Mouse (Mus musculus) MN1 (cell line): Measurements from ENCODE around the gene Dcn.

Experiments used
- DNase-seq: peaks from one replicate; pipeline ENCODE4 v3.0.0-alpha.2; 2016; ENCODE audit warnings: low spot score

Dcn gene

DNA sequence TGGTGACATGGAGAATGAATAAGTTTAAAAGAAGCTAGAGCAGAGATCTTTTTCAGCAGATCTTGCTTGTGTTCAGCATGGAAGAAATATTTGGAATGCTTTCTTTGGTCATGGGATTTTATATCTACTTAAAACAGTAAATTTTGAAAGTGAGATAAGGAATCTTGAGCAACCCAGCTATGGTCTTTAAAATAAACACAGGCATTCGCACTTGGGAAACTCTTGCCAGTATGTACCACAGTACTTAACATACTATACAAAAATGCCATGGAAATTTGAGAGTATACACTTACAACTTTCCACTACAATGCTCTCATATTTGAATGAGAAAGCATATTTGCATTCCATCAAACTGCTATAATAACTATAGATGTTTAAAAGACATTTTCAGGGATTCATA, 68.3 kb downstream of the Dcn start:
- DNase-seq = no peak

DNA sequence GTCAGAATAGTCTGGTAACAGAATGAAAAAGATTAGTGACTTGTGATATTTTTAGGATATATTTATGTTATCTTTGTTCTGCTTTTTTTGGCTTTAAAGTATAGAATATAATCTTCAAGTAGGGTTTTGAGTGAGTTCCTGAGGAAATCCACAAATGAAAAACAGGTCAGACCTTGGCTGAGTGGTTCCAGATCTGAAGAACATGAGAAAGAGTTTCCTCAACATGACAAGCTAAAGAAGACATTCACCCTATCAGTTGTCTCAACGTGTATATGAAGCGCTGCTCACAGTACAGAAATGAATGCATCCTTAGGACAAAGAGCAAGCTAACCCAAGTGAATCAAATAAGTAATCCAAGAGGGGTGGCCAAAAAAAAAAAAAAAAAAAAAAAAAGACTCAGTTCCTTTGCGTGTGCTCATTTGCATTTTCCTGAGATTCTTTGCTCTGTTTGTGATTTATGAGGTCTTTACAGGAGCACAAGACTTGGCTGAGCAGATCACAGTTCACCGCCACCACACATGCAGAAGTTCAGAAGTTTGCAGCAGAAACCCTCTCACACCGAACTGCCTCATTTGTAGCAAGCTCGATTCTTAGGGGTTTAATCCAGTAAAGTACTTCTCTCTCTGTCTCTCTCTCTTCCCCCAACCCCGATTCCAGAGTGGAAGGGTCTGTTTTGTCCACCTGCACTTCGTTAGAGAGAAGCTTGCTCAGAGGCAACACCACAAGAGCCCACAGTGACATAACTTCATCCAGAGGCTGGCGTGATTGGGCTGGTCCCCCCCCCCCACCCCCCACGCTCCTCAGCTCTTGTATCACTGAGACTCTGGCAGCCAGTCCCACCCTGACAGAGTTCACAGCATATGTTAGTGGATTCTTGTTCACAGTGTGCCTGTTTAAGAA, 85.8 kb downstream of the Dcn start, which contains the start of gene Lum:
Gene Lum, plus strand, starts transcription at position 172 of the 900 bp plus-strand sequence.
- no peak for DNase-seq

DNA sequence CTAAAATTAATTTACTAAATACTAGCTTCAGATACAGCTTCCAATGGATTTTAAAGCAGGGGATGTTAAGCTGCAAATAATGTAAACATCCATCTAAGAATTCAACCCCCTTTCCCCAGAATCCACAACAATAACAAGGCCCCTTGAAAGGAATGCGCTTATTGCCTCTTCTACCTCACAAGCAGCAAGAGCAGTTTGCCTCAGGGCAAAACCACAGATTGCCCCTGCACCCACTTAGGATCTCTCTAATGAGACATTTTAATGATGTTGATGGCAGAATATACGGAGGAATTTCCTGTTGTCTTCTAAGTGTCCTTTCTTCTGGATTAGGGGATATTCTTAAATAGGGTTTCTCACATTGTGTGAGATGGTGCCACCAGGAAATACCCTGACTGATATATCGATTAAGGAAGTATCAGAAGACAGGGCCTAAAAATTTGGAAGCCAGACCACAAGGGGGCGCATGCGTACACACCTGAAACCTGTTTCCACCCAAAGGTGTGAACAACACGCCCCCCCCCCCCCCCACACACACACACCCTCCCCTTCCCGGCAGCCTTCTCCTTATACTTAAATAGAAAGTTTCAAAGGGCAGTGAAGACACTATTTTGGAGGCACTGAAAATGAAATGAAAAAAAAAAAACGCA, 88.2 kb downstream of the Dcn start:
- DNase-seq = no peak
